Mouse (Mus musculus) frontal cortex, postnatal 25 days (tissue): ENCODE measurements around the gene Osbpl10.

Experiments used
- DNase-seq, 2 experiments: peaks; one replicate each; pipeline ENCODE4 v3.0.0; 2022; ENCODE audit warnings: low spot score in 2 of 2

The Osbpl10 gene

GRCm38 (mm10) chr9:115088295-115088993, 110.1 kb downstream of the Osbpl10 start:
- peak; percentile 17 to 36 for DNase-seq

- DNase-seq: no peak
Observed at GRCm38 (mm10) chr9:115089644-115090043, 111.3 kb downstream of the Osbpl10 start.

- DNase-seq: no peak
Observed at GRCm38 (mm10) chr9:115096481-115096880, 118.1 kb downstream of the Osbpl10 start.

- DNase-seq: no peak
Observed at GRCm38 (mm10) chr9:115097340-115097739, 119.0 kb downstream of the Osbpl10 start.

- no peak for DNase-seq
Observed at GRCm38 (mm10) chr9:115100181-115100915, 122.0 kb downstream of the Osbpl10 start.

- DNase-seq: no peak
Observed at GRCm38 (mm10) chr9:115107430-115107829, 129.1 kb downstream of the Osbpl10 start.

- DNase-seq: no peak
Observed at GRCm38 (mm10) chr9:115110655-115111054, 132.3 kb downstream of the Osbpl10 start.

- DNase-seq: no peak
Observed at GRCm38 (mm10) chr9:115117314-115117713, 138.9 kb downstream of the Osbpl10 start.

GRCm38 (mm10) chr9:115120276-115120675, 141.9 kb downstream of the Osbpl10 start:
- DNase-seq: no peak

GRCm38 (mm10) chr9:115120678-115121224, 142.4 kb downstream of the Osbpl10 start:
- no peak for DNase-seq

GRCm38 (mm10) chr9:115127342-115127741, 149.0 kb downstream of the Osbpl10 start:
- no peak for DNase-seq

- no peak for DNase-seq
Observed at GRCm38 (mm10) chr9:115133926-115134325, 155.6 kb downstream of the Osbpl10 start.

GRCm38 (mm10) chr9:115134736-115135135, 156.4 kb downstream of the Osbpl10 start:
- DNase-seq: no peak

GRCm38 (mm10) chr9:115135352-115135751, 157.0 kb downstream of the Osbpl10 start:
- DNase-seq: no peak

GRCm38 (mm10) chr9:115137858-115138257, 159.5 kb downstream of the Osbpl10 start:
- DNase-seq: no peak

GRCm38 (mm10) chr9:115139597-115140332, 161.4 kb downstream of the Osbpl10 start:
- no peak for DNase-seq

- DNase-seq: no peak
Observed at GRCm38 (mm10) chr9:115147141-115147540, 168.8 kb downstream of the Osbpl10 start.

GRCm38 (mm10) chr9:115147586-115148355, 169.4 kb downstream of the Osbpl10 start:
- DNase-seq: no peak

GRCm38 (mm10) chr9:115149011-115149756, 170.8 kb downstream of the Osbpl10 start:
- DNase-seq: no peak

- DNase-seq: no peak
Observed at GRCm38 (mm10) chr9:115161591-115161990, 183.2 kb downstream of the Osbpl10 start.

- DNase-seq: peak; percentile 23 to 25
Observed at GRCm38 (mm10) chr9:115163031-115163430, 184.7 kb downstream of the Osbpl10 start.
